8 mouse cellular contexts compared by ENCODE assay signal in genomic region chr2:85123869-85124535, GRCm38 (mm10). TPM values are rescaled to one million over a fixed set of nuclear protein-coding genes. Genes with fewer than 3 reads are reported as not detected.
DNase-seq lines count a peak whose midpoint lies in the region; ATAC-seq and TF ChIP-seq lines count a peak whose summit lies in the region.

No protein-coding gene starts in this region.

- no peak for TF ChIP-seq POLR2A in thymus, adult 2 months (IDR thresholded peaks at IDR 0.05; ENCODE audit: control insufficient read depth, extremely low read depth, insufficient read depth, low read length, poor library complexity)

- peak; percentile 56 for TF ChIP-seq CTCF in G1E (IDR thresholded peaks at IDR 0.05; ENCODE audit: low read depth, low read length)
- peak; percentile 60; the same call in 1 of the 2 replicates for TF ChIP-seq CTCF in thymus, adult 2 months (IDR thresholded peaks at IDR 0.05; ENCODE audit: borderline replicate concordance, control insufficient read depth, extremely low read depth, insufficient read depth, low read length, poor library complexity)

- H3K4me3 ChIP-seq in G1E (ENCODE audit: low read depth, low read length), result no peak overlapping the region
- H3K4me3 ChIP-seq in forebrain, embryonic 12.5 days (replicated peaks), result no peak overlapping the region
- no peak overlapping the region for H3K4me3 ChIP-seq in liver, embryonic 15.5 days (replicated peaks)
- no peak overlapping the region for H3K4me3 ChIP-seq in neural tube, embryonic 13.5 days
- H3K4me3 ChIP-seq in thymus, adult 2 months (ENCODE audit: control insufficient read depth, insufficient read depth, low read length), result no peak overlapping the region

- no peaks in the 10 kb centered on the region for H3K4me1 ChIP-seq in G1E (ENCODE audit: insufficient read depth, low read depth, low read length)
- no peaks in the 10 kb centered on the region for H3K4me1 ChIP-seq in forebrain, embryonic 12.5 days
- no peaks in the 10 kb centered on the region for H3K4me1 ChIP-seq in liver, embryonic 15.5 days (replicated peaks)
- no peaks in the 10 kb centered on the region for H3K4me1 ChIP-seq in neural tube, embryonic 13.5 days (replicated peaks)
- no peaks in the 10 kb centered on the region for H3K4me1 ChIP-seq in thymus, adult 2 months (replicated peaks; ENCODE audit: control insufficient read depth, insufficient read depth, low read length)

- DNase-seq in G1E (ENCODE audit: low spot score), result peak; percentile 13
- peak; percentile 24 for DNase-seq in c-Kit-positive CD71-positive TER-119-positive erythroid progenitor cells, embryonic 14.5 days (ENCODE audit: low spot score)
- peak; percentile 76 to 83 for DNase-seq in heart, postnatal 14 days
- peak; percentile 85 for DNase-seq in layer of hippocampus, adult 11-12 months (ENCODE audit: low spot score)
- peak; percentile 46 for DNase-seq in thymus, adult 2 months

- H3K9ac ChIP-seq in forebrain, embryonic 12.5 days, result no peak overlapping the region
- no peak overlapping the region for H3K9ac ChIP-seq in liver, embryonic 15.5 days
- H3K9ac ChIP-seq in neural tube, embryonic 13.5 days, result no peak overlapping the region

- intact Hi-C loops in heart, postnatal 14 days (cut with DNase I), result loop anchor here (1.0 to 5.0 kb wide), 3 partner anchors 122 to 1343 kb away; no protein-coding TSS in a partner anchor

- no peaks in the 10 kb centered on the region for H3K9me3 ChIP-seq in G1E (replicated peaks)
- H3K9me3 ChIP-seq in forebrain, embryonic 12.5 days, result no peaks in the 10 kb centered on the region
- H3K9me3 ChIP-seq in liver, embryonic 15.5 days (replicated peaks), result no peaks in the 10 kb centered on the region
- H3K9me3 ChIP-seq in neural tube, embryonic 13.5 days, result no peaks in the 10 kb centered on the region

- no peak overlapping the region for H3K4me2 ChIP-seq in forebrain, embryonic 12.5 days
- H3K4me2 ChIP-seq in liver, embryonic 15.5 days, result no peak overlapping the region
- H3K4me2 ChIP-seq in neural tube, embryonic 13.5 days, result no peak overlapping the region

- WGBS in forebrain, embryonic 12.5 days, result 28% methylated on average over 1 of the region's 1 CpGs
- WGBS in liver, embryonic 15.5 days (ENCODE audit: insufficient replicate concordance), result 19% methylated on average over 1 of the region's 1 CpGs
- WGBS in neural tube, embryonic 13.5 days, result 44% methylated on average over 1 of the region's 1 CpGs
- WGBS in thymus, adult 2 months, result 66% methylated on average over 1 of the region's 1 CpGs

- no peaks in the 10 kb centered on the region for H3K36me3 ChIP-seq in G1E (replicated peaks)
- no peaks in the 10 kb centered on the region for H3K36me3 ChIP-seq in forebrain, embryonic 12.5 days (replicated peaks)
- H3K36me3 ChIP-seq in liver, embryonic 15.5 days (replicated peaks), result no peaks in the 10 kb centered on the region
- no peaks in the 10 kb centered on the region for H3K36me3 ChIP-seq in neural tube, embryonic 13.5 days
- H3K36me3 ChIP-seq in thymus, adult 2 months (ENCODE audit: control insufficient read depth, insufficient read depth, low read length), result no peaks in the 10 kb centered on the region

- no peak overlapping the region for H3K27ac ChIP-seq in forebrain, embryonic 12.5 days
- no peak overlapping the region for H3K27ac ChIP-seq in liver, embryonic 15.5 days (replicated peaks)
- no peak overlapping the region for H3K27ac ChIP-seq in neural tube, embryonic 13.5 days (replicated peaks)
- H3K27ac ChIP-seq in thymus, adult 2 months (ENCODE audit: control insufficient read depth, insufficient read depth, low read length), result no peak overlapping the region

- 0 out of 2 replicates have a peak, but pooled peaks cover under 1% of the 10 kb centered on the region for H3K27me3 ChIP-seq in G1E (ENCODE audit: insufficient read depth, low read length)
- no peaks in the 10 kb centered on the region for H3K27me3 ChIP-seq in forebrain, embryonic 12.5 days
- no peaks in the 10 kb centered on the region for H3K27me3 ChIP-seq in liver, embryonic 15.5 days
- H3K27me3 ChIP-seq in neural tube, embryonic 13.5 days, result no peaks in the 10 kb centered on the region
- no peaks in the 10 kb centered on the region for H3K27me3 ChIP-seq in thymus, adult 2 months (ENCODE audit: control insufficient read depth, insufficient read depth, low read length)

- ATAC-seq in G1E (ENCODE audit: extremely low read depth, insufficient number of reproducible peaks, low FRiP score, poor library complexity, severe bottlenecking), result peak; percentile 64
- ATAC-seq in forebrain, embryonic 12.5 days (ENCODE audit: low FRiP score), result peak; percentile 89
- ATAC-seq in liver, embryonic 15.5 days (ENCODE audit: insufficient read depth), result peak; percentile 40; the same call in 1 of the 2 replicates
- peak; percentile 98 for ATAC-seq in neural tube, embryonic 13.5 days (ENCODE audit: low read depth)

RNA-seq across cellular contexts. Expression of gene Aplnr, which starts 12.0 kb away (rescaled TPM):
- total RNA-seq in G1E (2014; fragmentation: Nextera tagmentation) (not detected in 2 replicates), G1E (2017) (0.12 and 0.22 TPM in 2 replicates)
- polyA plus RNA-seq in G1E (2012), result not detected in 2 replicates
- polyA plus RNA-seq in forebrain, embryonic 12.5 days (2016; fragmentation: Nextera tagmentation; extraction: Ambion mirVana), result 27.7 and 28.1 TPM in 2 replicates
- total RNA-seq in heart, postnatal 14 days (2021), result 100 to 1,000 TPM in 1 of 2 experiments, 10 to 100 TPM in 1; 93.4 to 104 TPM
- polyA plus RNA-seq in liver, embryonic 15.5 days (2015; fragmentation: Nextera tagmentation; extraction: Ambion mirVana), result 1.6 and 1.8 TPM in 2 replicates
- 41.2 and 43.7 TPM in 2 replicates for polyA plus RNA-seq in neural tube, embryonic 13.5 days (2015; fragmentation: Nextera tagmentation; extraction: Ambion mirVana)
- 4.1 and 4.5 TPM in 2 replicates for polyA plus RNA-seq in thymus, adult 2 months (2012; rRNA removed)

Comparison
In these comparisons a context has a peak if more than half of its experiments do, and no peak if none do; other contexts are left out.
1. ATAC-seq: peak in every context shown above with its lines; median percentile 98 in neural tube, embryonic 13.5 days; 89 in forebrain, embryonic 12.5 days; 64 in G1E; 40 in liver, embryonic 15.5 days.
2. DNase-seq: peak in every context shown above with its lines; median percentile 85 in layer of hippocampus, adult 11-12 months; 80 in heart, postnatal 14 days; 46 in thymus, adult 2 months; 24 in c-Kit-positive CD71-positive TER-119-positive erythroid progenitor cells, embryonic 14.5 days; 13 in G1E.